Mouse (Mus musculus): ENCODE data around the gene Strn. TPM values are rescaled to one million over a fixed set of nuclear protein-coding genes. Genes with fewer than 3 reads are reported as not detected.

The Strn gene
- 28.2 to 32.6 TPM (median 31.5 TPM) in 4 replicates for total RNA-seq (2023; ENCODE audit: inconsistent age)

DNA sequence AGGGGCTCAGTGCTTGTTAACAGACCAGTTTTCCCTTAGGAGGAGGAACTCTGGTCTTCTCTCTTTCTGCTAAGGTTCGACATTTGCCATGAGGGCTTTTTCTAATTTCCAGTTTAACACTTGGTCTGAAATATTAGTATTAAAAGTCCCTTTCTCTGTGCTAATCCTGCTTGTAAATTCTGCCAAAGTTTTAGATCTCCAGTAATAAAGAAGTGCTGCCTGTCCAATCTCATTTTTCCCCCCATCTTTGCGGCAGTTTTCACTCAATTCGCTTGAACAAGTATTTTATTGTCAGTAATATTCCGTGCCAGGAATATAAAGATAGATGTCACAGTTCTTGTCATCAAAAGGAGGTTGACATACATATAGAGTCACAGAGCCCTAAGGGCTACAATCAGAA lies at the start of gene Strn:
Strn (minus strand) TSS at position 101 of the 400 bp plus-strand sequence.

Other genes with a start within 250 kb of the Strn start
- not detected in 4 replicates for gene Vit, start 229.1 kb downstream of the Strn start, total RNA-seq (2023; ENCODE audit: inconsistent age)
- gene Heatr5b, start 98.2 kb upstream of the Strn start, total RNA-seq (2023; ENCODE audit: inconsistent age): 28.9 to 36.5 TPM (median 34.7 TPM) in 4 replicates
- 23.0 to 36.0 TPM (median 29.0 TPM) in 4 replicates for gene Gpatch11, start 98.4 kb upstream of the Strn start, total RNA-seq (2023; ENCODE audit: inconsistent age)
- gene Eif2ak2, start 145.4 kb upstream of the Strn start, total RNA-seq (2023; ENCODE audit: inconsistent age): 29.5 to 43.2 TPM (median 34.2 TPM) in 4 replicates
- gene Sult6b1, start 169.8 kb upstream of the Strn start, total RNA-seq (2023; ENCODE audit: inconsistent age): not detected in 4 replicates
- 9.1 to 15.7 TPM (median 12.5 TPM) in 4 replicates for gene Cebpzos, start 179.3 kb upstream of the Strn start, total RNA-seq (2023; ENCODE audit: inconsistent age)
- 102 to 113 TPM (median 109 TPM) in 4 replicates for gene Cebpz, start 199.9 kb upstream of the Strn start, total RNA-seq (2023; ENCODE audit: inconsistent age)
- 14.6 to 27.1 TPM (median 22.5 TPM) in 4 replicates for gene Ndufaf7, start 199.9 kb upstream of the Strn start, total RNA-seq (2023; ENCODE audit: inconsistent age)

All from B cell, adult (primary cell).